Mouse (Mus musculus): ENCODE results near the gene Errfi1.

Gene Errfi1

DNA sequence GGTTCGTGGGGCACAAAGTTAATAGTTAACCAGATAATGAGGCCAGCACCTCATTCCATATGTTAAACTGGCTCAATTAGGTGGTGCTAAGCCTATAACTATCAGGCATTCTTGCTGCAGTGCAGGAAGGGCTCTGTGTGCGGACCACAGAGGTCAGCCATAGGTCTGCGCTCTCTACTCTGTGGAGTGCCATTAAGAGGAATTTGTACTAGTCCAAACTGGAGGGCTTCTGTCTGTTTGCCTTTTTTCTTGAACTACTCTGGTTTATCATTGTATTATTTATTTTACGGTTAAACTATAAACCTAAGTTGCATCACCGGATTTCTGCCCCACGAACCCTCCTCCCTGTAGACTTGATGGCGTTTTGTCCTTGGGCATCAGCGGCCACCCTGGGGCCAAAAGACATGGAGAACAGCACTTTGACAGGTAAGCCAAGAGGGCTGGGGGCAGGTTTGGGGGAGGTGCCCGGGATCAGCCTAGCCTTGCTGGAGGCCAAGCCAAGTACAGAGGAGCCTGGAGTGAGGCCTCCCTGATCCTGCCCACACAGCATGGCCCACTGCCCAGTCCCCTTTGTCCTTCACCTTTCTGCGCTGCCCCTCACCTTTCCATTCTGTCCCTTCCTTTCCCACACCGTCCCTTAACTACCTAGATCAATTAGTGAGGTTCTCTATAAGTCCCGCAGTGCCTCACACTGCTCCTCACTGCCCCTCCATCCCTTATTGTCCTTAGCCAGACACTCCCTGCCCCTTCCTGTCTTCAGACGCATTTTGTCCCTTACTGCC is at the start of gene Errfi1:
Gene Errfi1 (plus strand): TSS at position 240 of the 782 bp plus-strand sequence.
- DNase-seq (ENCODE audit: low spot score in 2 of 2): no peak

- no peak for DNase-seq (ENCODE audit: low spot score in 2 of 2)
These were observed 49.5 kb upstream of the Errfi1 start for GRCm38 (mm10) chr4:150804204-150804603.

DNA sequence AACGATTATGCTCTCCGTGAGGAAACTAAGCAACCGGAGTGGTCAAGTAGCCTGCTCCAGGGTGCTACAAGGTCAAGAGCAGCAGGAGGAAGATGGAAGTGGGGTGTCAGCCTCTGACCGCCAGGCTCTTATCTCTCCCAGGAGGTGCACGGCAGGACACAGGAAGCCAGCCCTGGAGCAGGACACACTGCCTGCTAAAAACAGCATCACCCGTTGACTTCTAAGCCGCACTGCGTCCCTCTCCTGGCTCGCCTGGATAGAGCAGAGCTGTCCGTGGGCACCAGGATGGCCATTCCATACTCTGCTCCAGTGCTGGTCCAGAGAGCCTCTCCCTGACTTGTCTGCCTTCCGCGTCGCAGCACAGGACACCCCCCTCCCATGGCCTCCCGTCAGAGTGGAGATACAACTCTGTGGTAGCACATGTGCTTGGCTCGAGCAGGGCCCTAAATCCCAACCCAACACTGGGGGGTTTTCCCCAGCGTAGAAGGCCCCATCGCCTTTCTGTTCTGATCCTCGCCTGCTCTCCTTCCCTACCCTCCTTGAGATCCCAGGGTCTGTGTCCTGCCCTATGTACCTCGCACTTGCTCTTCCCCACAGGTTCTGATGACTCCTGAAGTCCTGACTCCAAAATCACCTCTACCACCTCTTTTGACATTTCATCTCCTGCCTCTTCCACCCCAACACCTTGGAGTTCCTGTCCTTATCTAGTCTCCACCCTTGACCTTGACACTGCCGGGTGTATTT is 45.8 kb upstream of the Errfi1 start:
- no peak for DNase-seq (ENCODE audit: low spot score in 2 of 2)

DNA sequence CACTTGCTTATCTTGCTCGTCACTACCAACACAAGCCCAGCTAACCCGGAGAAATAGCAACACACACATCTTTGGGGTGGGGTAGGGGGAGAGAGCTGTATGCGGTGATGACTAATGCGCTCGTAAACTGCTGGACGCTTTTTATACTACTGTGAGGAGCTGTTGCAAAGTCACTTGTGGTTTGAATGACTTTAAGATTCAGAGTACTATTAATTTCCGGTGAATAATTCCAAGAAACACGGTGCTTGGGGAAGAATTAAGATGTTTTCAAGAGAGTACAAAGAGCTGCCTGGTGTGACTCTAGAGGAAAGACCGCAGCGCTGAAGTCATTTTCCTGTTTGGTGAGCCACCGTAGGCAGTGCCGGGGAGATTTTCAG is 45.3 kb upstream of the Errfi1 start:
- DNase-seq (ENCODE audit: low spot score in 2 of 2): no peak

GRCm38 (mm10) chr4:150809323-150809722 is 44.4 kb upstream of the Errfi1 start:
- DNase-seq (ENCODE audit: low spot score in 2 of 2): no peak

- no peak for DNase-seq (ENCODE audit: low spot score in 2 of 2)
These were observed 38.6 kb upstream of the Errfi1 start for GRCm38 (mm10) chr4:150815144-150815543.

DNA sequence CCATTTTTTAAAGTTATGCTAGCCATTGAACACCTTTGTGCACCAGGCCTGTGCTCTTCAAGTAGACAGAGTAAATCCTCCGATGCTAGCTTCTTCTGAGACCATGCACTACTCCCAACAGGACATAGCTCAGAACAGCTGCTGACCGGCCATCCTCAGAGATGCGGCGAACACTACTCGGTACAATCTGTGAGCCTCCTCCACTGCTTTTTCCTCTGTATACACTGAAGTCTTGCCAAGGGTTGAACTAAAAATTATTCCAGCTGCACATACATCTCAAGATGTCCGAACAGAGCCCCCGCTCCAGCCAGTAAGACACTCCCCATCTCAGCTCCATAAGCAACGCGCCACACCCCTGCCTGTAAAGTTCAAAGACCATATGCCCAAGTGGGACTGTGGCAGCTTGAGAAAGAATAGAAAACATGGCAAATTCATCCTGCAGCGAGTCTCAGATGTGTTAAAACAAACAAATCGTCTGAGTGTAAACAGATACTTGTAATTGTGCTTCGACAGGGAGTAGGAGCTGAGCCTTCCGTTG is 37.2 kb upstream of the Errfi1 start:
- no peak for DNase-seq (ENCODE audit: low spot score in 2 of 2)

DNA sequence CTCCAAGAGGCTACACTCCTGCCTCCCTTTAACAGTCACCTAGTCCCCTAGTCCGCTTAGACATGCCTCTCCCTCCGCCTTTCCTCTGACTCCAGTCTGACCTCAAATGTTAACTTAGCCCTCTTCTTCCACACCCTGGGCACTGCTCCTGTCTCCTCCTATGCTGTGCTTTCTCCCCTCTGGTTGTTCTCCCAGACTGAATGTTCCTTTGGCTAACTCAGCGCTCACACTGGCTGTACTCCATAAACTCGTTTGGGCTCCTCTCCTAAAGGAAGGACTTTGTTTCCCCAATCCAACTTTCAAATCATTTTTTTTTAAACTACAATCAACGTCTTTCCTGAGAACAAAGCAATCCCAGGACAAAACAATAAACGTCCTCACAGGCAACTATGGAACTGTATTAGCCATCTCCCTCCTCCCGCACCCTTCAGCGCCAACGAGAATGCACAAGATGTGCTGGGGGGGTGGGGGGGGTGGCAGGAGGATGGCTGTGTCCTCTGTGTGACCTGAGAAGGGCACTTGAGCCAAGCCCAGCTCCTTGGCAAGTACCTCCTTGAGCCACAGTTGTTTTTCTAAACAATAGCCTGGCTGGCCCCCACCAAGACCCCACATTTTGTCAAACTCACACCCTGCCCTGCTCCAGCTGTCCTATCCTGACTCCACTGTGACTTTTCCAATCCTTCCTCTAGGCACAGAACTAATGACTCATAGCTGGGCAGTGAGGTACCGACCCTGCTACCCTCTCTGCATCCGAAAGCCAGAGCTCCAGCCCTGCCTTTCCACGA is 34.4 kb upstream of the Errfi1 start:
- DNase-seq (ENCODE audit: low spot score in 2 of 2): no peak

- no peak for DNase-seq (ENCODE audit: low spot score in 2 of 2)
These were observed 32.3 kb upstream of the Errfi1 start for GRCm38 (mm10) chr4:150821381-150821780.

- DNase-seq (ENCODE audit: low spot score in 2 of 2): no peak
These were observed 31.1 kb upstream of the Errfi1 start for GRCm38 (mm10) chr4:150822624-150823023.

DNA sequence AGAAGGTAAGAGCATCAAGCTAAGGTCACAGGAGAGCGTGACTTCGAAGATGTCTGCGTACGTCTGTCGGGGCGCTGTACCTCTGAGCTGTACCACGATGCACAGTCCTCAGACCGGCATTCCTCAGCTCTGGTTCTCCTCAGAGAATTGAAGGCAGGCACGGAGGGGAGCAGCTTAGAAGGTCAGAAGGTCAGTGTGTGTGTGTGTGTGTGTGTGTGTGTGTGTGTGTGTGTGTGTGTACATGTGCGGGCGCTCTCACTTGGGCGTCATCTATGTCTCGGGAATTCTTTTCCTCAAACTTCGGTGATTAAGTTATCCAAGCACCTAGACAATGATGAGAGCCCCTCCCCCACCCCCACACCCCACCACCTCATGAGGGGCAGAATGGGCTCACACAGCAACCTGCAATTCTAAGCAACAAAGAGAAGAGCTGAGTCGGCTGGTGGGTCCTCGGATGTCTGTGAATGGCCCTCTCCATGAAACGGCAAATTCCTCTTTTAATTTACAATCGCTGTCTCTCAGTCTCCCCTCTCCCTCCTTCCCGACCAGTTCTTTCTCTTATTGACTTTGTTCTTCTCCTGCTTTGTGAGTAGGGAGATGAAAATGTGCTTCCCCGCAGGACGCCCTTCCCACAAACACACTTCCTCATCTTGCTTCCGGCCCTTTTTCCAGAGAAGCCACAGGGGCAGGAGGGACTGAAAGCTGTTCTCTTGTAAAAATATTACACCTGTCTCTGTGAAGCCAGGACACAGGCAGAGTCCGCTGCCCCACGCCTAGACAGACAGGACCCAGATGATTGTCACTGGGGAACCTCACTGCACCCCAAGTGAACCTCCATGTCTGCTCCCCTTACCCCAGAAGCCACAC is 29.9 kb upstream of the Errfi1 start:
- no peak for DNase-seq (ENCODE audit: low spot score in 2 of 2)

- no peak for DNase-seq (ENCODE audit: low spot score in 2 of 2)
These were observed 28.8 kb upstream of the Errfi1 start for GRCm38 (mm10) chr4:150824877-150825276.

DNA sequence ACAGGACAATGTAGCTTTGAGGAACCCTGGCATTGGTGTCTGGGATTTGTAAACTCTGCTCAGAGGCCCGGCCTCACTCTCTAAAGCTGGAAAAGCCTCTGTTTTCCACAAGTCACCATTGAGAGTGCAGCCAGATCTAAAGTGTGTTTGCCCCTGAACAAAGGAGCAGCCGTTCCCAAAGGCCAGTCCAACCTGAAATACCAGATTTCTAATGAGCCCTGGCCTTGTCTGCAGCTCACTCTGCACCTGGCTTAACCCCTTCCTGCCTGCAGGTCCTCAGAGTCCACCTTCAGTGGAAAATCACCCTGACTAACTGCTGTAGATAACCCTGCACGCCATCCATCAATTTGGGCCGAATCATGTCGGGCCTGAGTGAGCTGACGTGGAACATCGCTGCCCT is 28.2 kb upstream of the Errfi1 start:
- DNase-seq (ENCODE audit: low spot score in 2 of 2): no peak

DNA sequence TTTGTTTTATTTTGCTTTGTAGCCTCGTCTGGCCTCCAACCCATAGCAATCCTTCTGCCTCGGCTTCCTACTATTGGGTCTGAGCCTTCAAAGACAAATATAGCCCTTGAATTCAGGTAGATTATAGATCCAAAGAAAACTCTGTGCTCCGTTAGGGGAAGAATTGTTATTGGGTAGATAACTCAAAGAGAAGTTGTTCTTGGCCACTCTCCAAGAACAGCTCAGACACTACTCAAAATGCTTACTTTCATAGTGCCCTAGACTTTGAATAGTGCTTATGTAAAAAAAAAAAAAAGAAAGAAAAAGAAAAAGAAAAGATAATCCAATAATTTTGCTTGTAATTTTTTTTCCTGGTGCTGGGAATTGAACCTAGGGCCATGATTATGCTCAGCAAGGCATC is 22.4 kb upstream of the Errfi1 start:
- DNase-seq (ENCODE audit: low spot score in 2 of 2): no peak

DNA sequence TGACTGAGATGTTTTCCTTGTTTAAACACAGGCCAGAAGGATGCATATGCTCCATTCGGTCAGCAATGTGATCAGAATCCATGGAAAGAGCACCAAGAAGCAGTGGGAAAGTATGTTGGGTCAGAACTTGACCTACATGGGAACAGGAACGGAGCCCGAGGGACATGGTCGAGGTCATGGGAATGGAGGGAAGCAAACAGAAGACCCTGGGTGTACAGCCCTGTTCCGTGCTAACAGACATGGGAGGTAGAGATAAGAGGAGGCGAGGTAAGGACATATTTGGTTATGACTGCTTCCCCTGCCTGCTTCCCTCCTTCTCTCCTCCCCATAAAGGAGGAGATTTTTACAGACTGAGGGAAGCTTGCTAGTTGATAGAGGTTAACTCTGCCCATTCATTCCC is 21.8 kb upstream of the Errfi1 start:
- DNase-seq (ENCODE audit: low spot score in 2 of 2): no peak

- DNase-seq (ENCODE audit: low spot score in 2 of 2): no peak
These were observed 18.6 kb upstream of the Errfi1 start for GRCm38 (mm10) chr4:150835163-150835562.

- DNase-seq (ENCODE audit: low spot score in 2 of 2): no peak
These were observed 17.5 kb upstream of the Errfi1 start for GRCm38 (mm10) chr4:150836258-150836657.

DNA sequence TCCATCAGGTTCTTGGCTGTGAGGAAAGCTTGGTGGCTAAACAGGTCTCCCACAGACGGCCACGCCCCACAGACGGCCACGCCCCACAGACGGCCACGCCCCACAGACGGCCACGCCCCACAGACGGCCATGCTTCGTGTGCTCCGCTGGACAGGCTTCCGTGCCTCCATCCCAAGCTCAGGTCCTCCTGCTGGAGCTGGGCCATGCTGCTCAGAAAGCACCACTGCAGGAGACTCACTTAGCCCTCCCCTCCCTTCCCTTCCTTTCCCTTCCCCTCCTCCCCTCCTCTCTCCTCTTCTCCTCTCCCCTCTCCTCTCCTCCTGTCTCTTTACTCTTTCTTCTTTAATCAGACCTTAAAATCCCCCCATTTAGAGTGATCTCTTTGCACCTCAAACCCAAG is 16.8 kb upstream of the Errfi1 start:
- no peak for DNase-seq (ENCODE audit: low spot score in 2 of 2)

DNA sequence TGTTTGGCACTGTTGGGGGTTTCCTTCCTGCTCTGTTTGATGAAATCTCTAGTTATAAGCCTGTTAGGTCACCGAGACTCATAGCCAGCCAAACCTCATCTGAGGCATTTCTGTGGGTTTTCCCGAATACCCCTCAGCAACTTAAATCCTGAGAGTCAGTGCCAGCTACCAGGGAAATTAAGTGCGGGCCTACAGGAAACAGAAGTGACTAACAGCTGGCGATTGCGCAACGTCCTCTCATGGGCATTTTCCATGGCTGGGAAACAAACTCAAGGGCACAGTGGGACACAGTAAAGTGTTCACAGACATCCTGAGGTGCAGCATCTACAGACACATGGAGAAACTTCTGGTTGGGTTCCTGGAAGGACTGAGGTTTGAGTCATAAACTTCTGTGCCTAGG is 16.3 kb upstream of the Errfi1 start:
- DNase-seq (ENCODE audit: low spot score in 2 of 2): no peak

DNA sequence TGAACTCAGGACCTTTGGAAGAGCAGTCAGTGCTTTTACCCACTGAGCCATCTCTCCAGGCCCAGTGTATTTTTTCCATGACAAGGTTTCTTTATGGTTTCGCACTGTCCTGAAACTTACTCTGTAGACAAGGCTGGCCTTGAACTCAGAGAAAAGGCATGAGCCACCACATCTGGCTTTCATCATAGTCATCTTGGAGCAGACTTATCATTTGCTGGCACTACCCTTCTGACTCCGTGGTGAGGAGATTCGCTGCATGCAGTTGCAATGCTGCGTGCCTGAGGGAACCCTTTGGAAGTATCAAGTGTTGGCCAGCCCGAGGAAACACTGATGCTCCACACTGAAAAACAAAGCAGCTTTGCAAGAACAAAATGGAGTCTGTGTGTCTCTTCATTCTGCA is 11.7 kb upstream of the Errfi1 start:
- DNase-seq (ENCODE audit: low spot score in 2 of 2): no peak

- no peak for DNase-seq (ENCODE audit: low spot score in 2 of 2)
These were observed 10.5 kb upstream of the Errfi1 start for GRCm38 (mm10) chr4:150843181-150843580.
